Mouse (Mus musculus) midbrain, embryonic 16.5 days (tissue): ENCODE measurements around the gene Pcgf3. TPM values are rescaled to one million over a fixed set of nuclear protein-coding genes. Genes with fewer than 3 reads are reported as not detected.
A peak's percentile ranks its signal among the peaks of the same experiment; 100 is the strongest.

ENCODE experiments used
- ATAC-seq: fragments of 200-750 bp; cut with Nextera tagmentation; 2 replicates; pipeline ENCODE4 v1.8.0; 2017; ENCODE audit warnings: moderate TSS enrichment
- H3K27ac ChIP-seq: fragments of 300-500 bp; sonication (generic); 2 replicates; pipeline ENCODE4 v1.5.1; 2014; ENCODE audit warnings: mild to moderate bottlenecking, low read length, mixed read lengths
- H3K27me3 ChIP-seq: fragments of 300-500 bp; sonication (generic); 2 replicates; pipeline ENCODE4 v1.6.1; 2014; ENCODE audit warnings: low read depth, low read length, mixed read lengths; ENCODE audit not compliant: control insufficient read depth, insufficient read depth
- H3K36me3 ChIP-seq: fragments of 300-500 bp; sonication (generic); 2 replicates; pipeline ENCODE4 v1.6.1; 2014; ENCODE audit warnings: mild to moderate bottlenecking, low read length, moderate library complexity, mixed read lengths; ENCODE audit not compliant: control insufficient read depth, insufficient read depth
- H3K4me1 ChIP-seq: fragments of 300-500 bp; sonication (generic); 2 replicates; pipeline ENCODE4 v1.6.1; 2014; ENCODE audit warnings: mild to moderate bottlenecking, low read length, mixed read lengths; ENCODE audit not compliant: control insufficient read depth, insufficient read depth
- H3K4me2 ChIP-seq: fragments of 300-500 bp; sonication (generic); 2 replicates; pipeline ENCODE4 v1.6.1; 2014; ENCODE audit warnings: mild to moderate bottlenecking, low read length, mixed read lengths
- H3K4me3 ChIP-seq: fragments of 300-500 bp; sonication (generic); 2 replicates; pipeline ENCODE4 v1.5.1; 2014; ENCODE audit warnings: low read depth, mild to moderate bottlenecking, low read length, moderate library complexity, mixed read lengths
- H3K9ac ChIP-seq: fragments of 300-500 bp; sonication (generic); 2 replicates; pipeline ENCODE4 v1.6.1; 2014; ENCODE audit warnings: low read depth, low read length, mixed read lengths
- H3K9me3 ChIP-seq: fragments of 300-500 bp; sonication (generic); replicated peaks from 2 replicates; pipeline ENCODE4 v1.6.1; 2014; ENCODE audit warnings: mild to moderate bottlenecking, low read length, mixed read lengths; ENCODE audit not compliant: control insufficient read depth, poor library complexity, severe bottlenecking
- WGBS: fragments of 180-500 bp; shearing (Covaris S2); extraction: QIAGEN DNeasy Blood & Tissue Kit; methylation state at CpG from one replicate; pipeline ENCODE4 v1.1.7; 2014; 5-methylcytosine and 5-hydroxymethylcytosine counted together
- polyA plus RNA-seq: library from polyadenylated mRNA; unstranded; fragments of >200 nt; fragmentation: Nextera tagmentation; extraction: Ambion mirVana; gene quantifications from 2 replicates; pipeline ENCODE4 v1.2.1, GENCODE M21; 2015

Pcgf3 gene
- 25.7 and 27.5 TPM in 2 replicates for polyA plus RNA-seq

DNA sequence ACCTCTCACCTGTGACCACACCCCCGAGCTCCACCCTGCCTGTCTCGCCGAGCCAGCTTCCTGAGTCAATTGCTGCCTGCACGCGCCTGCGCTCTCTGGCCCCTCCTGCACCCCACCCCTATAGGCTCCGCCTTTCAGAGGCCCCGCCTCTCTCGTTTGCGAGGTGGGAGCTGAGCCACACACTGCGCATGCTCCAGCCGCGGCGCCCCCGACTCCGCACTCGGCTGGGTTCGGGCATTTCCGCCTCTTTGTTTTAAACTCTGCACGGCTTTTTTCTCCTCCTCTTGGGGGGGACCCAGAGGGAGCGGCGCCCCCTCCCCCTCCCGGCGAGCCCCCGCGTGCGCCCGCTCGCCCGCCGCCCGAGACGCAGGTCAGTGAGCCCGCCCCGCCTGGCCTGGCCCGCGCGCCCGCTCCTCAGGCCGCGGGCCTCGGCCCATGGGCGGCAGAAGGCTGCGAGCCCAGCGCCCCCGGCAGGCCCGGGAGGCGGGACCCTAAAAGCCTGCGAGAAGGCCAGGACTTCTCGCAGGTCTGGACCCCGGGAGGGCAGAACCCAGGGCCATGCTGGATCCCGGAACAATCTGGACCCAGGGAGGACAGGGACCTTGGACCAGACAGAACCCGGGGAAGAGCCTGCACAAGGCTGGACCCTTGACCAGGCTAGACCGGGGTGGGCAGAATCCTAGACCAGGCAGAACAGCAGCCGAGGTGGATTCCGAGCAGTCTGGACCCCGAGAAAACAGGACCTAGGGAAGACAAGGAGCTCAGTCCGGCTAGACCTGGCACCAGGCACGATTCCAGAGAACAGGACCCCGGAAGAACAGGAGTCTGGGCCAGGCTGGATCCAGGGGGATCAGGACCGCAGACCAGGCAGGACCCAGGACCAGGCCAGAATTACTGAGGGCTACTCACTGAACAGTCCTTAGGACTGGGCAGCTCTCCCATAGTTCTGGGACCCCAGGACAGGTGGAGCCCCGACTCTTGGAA is at the start of gene Pcgf3:
Gene Pcgf3, plus strand, starts transcription at position 151 of the 984 bp plus-strand sequence.
- Histone ChIP-seq H3K4me2 (peak within 1 kb of the TSS; percentile 100), H3K4me1 (peaks cover 37% of the 10 kb centered on the region), H3K9ac (peak within 1 kb of the TSS; percentile 100), H3K27me3 (peaks cover 10% of the 10 kb centered on the region; the same call in 1 of the 2 replicates), H3K27ac (peak within 1 kb of the TSS; percentile 87), H3K36me3 (no peaks in the 10 kb centered on the region), H3K9me3 (no peaks in the 10 kb centered on the region), H3K4me3 (peak within 1 kb of the TSS; percentile 97)
- WGBS = under 1% methylated on average over 62 of the region's 62 CpGs
- peak; percentile 94 for ATAC-seq

DNA sequence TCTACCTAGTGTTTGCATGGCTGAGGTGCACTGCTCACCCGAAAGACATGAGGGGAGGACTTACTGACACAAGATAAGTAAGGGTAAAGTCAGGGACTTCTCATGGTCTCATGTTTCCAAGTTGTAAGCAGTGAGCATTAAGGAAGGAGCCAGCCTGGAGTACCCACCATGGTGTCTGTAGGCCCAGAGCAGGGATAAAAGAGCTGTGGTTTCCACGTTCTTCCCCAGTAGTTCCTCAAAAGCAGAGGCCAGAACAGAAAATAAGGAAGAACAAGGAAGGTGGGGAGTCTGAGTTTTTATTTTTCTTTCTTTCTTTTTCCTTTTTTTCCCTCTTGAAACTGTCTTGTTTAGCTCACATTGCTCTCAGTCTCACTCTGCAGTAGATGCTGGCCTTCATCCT is 46.3 kb upstream of the Pcgf3 start:
- 81% methylated on average over 2 of the region's 2 CpGs for WGBS
- Histone ChIP-seq H3K4me1 (no peaks in the 10 kb centered on the region), H3K27me3 (no peaks in the 10 kb centered on the region), H3K9me3 (no peaks in the 10 kb centered on the region), H3K9ac (no peak overlapping the region), H3K4me3 (no peak overlapping the region), H3K36me3 (no peaks in the 10 kb centered on the region), H3K4me2 (no peak overlapping the region), H3K27ac (no peak overlapping the region)
- no peak for ATAC-seq

DNA sequence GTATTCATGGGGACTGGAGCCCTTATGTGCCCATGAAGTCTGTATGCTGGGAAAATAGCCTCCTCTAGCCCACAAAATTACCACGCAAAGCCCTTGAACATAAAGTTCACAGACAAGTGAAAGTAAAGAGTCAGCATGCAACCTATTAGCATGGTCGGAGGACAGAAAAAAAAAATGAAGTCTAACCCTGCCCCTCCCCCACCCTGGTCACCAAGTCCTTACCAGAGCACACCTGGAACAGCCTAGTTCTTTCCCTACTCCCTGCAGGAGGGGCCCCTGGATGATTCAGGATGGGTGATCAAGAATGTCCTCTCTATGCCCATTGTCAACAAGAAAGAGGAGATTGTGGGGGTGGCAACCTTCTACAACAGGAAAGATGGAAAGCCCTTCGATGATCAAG is 38.3 kb upstream of the Pcgf3 start:
- Histone ChIP-seq H3K9me3 (no peaks in the 10 kb centered on the region), H3K36me3 (no peaks in the 10 kb centered on the region), H3K4me2 (no peak overlapping the region), H3K9ac (no peak overlapping the region), H3K27me3 (no peaks in the 10 kb centered on the region), H3K4me1 (no peaks in the 10 kb centered on the region), H3K4me3 (no peak overlapping the region), H3K27ac (no peak overlapping the region)
- WGBS = 82% methylated on average over 3 of the region's 3 CpGs
- no peak for ATAC-seq

DNA sequence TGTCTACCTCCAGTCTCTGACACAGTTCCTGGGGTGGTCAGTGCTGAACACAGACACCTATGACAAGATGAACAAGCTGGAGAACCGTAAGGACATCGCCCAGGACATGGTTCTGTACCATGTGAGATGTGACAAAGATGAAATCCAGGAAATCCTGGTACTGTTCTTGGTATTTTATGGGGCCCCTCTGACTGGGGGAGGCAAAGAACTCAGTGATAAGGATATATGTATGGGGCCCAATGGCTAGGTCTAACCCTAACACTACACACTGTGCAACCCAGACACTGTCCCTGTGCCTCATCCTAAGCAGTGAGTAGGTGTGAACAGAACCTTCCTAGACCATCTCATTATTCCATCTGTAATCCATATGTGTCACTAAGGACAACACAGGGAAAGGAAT is 37.6 kb upstream of the Pcgf3 start:
- H3K4me3 ChIP-seq = no peak overlapping the region
- 87% methylated on average over 2 of the region's 2 CpGs for WGBS
- no peaks in the 10 kb centered on the region for H3K27me3 ChIP-seq
- no peak overlapping the region for H3K4me2 ChIP-seq
- H3K27ac ChIP-seq = no peak overlapping the region
- H3K4me1 ChIP-seq = no peaks in the 10 kb centered on the region
- no peak for ATAC-seq
- H3K9me3 ChIP-seq = no peaks in the 10 kb centered on the region
- H3K9ac ChIP-seq = no peak overlapping the region
- no peaks in the 10 kb centered on the region for H3K36me3 ChIP-seq

DNA sequence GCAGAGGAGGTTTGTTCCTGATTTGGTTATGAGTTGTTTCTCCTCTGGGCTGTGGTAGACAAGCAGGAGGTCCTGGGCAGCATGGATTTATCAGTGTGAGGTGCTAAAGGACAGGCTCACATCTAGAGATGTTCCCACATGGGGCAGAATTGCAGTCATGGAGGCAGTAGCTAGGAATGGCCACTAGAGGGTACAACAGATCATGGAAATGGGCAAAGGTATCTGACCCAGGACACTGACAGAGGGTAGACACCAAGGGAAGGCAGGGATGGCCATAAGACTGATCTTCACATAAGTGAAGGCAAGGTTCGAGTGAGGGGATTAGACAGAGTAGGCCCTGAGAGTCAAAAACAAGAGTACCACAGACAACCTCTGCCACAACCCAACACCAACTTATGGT is 33.8 kb upstream of the Pcgf3 start:
- Histone ChIP-seq H3K4me2 (no peak overlapping the region), H3K27ac (no peak overlapping the region), H3K9ac (no peak overlapping the region), H3K4me1 (no peaks in the 10 kb centered on the region), H3K27me3 (no peaks in the 10 kb centered on the region), H3K4me3 (no peak overlapping the region), H3K9me3 (no peaks in the 10 kb centered on the region), H3K36me3 (peaks cover 9% of the 10 kb centered on the region; the same call in 1 of the 2 replicates)
- peak; percentile 42; the same call in 1 of the 2 replicates for ATAC-seq
- 67% methylated on average over 1 of the region's 1 CpGs for WGBS

DNA sequence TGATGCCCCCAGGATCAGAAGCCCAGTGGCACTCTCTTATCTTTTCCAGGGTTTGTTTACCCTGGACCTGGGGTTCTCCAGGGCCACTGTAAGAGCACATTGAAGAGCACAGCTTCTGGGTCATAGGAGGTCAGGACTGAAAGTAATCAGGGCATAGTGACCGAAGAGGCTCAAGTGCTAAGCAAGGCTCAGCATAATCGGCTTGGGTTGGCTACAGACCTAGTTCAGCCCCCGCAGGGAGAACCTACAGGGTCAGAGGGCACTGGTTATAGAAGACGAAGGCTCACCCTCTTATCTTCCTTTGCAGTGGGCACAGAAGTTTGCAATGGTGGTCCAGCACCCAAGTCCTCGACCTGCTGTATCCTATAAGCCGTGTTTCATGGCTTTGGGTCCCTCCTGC is 29.8 kb upstream of the Pcgf3 start:
- no peak overlapping the region for H3K9ac ChIP-seq
- no peak overlapping the region for H3K27ac ChIP-seq
- H3K36me3 ChIP-seq = peaks cover 11% of the 10 kb centered on the region; the same call in 1 of the 2 replicates
- H3K9me3 ChIP-seq = no peaks in the 10 kb centered on the region
- H3K4me1 ChIP-seq = peaks cover 9% of the 10 kb centered on the region
- H3K4me2 ChIP-seq = no peak overlapping the region
- no peak overlapping the region for H3K4me3 ChIP-seq
- WGBS = 93% methylated on average over 6 of the region's 6 CpGs
- no peak for ATAC-seq
- H3K27me3 ChIP-seq = peaks cover 3% of the 10 kb centered on the region; the same call in 1 of the 2 replicates

DNA sequence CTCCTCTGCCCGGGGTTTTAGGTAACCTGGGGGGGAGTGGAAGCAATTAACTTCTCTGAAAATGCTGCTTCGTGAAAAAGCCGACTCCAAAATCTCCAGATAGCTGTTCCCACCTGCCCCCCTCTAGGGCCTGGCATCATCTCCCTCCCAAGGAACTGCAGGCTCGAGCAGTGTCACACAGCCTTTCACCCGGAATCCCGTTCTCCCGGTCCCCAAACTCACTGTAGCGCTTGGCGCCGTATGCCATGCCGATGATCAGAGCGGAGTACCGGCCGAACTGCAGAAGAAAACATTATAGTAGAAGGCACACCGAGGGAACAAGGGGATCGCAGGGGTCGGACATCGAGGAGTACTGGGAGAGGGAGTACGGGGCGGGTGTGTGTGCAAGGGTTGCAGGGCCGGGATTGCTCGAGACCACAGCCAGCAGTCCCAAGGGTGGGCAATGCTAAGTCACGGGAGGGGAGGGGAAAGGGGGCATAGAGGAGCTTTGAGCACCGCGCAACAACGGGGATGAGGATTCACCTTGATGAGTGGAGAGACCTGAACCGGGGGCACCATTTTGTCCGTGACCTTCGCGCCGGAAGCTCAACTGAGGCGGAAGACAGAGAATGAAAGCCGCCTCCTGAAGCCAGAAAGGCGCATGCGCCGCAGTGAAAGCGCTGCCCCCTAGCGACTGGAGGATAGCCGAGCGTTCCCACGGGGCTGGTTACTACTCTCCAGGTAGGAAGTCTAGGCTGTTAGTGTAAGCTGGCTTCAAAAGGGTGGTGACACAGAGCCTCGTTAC is 27.0 kb upstream of the Pcgf3 start, which contains the start of gene Atp5k:
Gene Atp5k, minus strand, starts transcription at position 645 of the 784 bp plus-strand sequence.
- WGBS = under 1% methylated on average over 42 of the region's 42 CpGs
- peak within 1 kb of the TSS; percentile 80 for H3K4me3 ChIP-seq
- H3K9ac ChIP-seq = peak within 1 kb of the TSS; percentile 87
- H3K4me1 ChIP-seq = peaks cover 9% of the 10 kb centered on the region
- no peaks in the 10 kb centered on the region for H3K9me3 ChIP-seq
- peaks cover 11% of the 10 kb centered on the region; the same call in 1 of the 2 replicates for H3K36me3 ChIP-seq
- no peak within 1 kb of the TSS for H3K27ac ChIP-seq
- H3K4me2 ChIP-seq = peak within 1 kb of the TSS; percentile 95
- peaks cover 5% of the 10 kb centered on the region; the same call in 1 of the 2 replicates for H3K27me3 ChIP-seq
- peak; percentile 93 for ATAC-seq

DNA sequence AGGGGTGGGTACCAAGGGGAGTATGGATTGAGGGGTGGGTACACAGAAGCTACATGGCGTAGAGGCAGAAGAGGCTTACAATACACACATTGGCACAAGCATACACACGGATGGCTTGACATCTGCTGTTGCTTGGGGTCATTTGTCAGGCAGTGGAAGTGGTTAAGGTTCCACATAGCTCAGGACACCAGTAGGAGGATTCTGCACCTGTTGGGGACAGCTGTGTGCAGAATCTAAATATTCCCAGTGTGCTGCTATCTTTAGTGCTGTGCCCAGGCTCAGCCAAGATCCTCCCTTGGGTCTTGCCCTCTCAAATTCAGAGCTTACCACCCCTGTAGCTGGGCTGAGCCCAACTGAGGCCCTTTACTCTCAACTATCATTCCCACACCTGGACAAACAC is 24.9 kb upstream of the Pcgf3 start:
- no peak overlapping the region for H3K4me3 ChIP-seq
- no peak overlapping the region for H3K27ac ChIP-seq
- H3K36me3 ChIP-seq = peaks cover 6% of the 10 kb centered on the region; the same call in 1 of the 2 replicates
- H3K9ac ChIP-seq = no peak overlapping the region
- H3K4me1 ChIP-seq = peaks cover 9% of the 10 kb centered on the region
- H3K4me2 ChIP-seq = no peak overlapping the region
- H3K9me3 ChIP-seq = no peaks in the 10 kb centered on the region
- no peak for ATAC-seq
- peaks cover 5% of the 10 kb centered on the region; the same call in 1 of the 2 replicates for H3K27me3 ChIP-seq
- 67% methylated on average over 2 of the region's 2 CpGs for WGBS
